Mouse (Mus musculus): Measurements from ENCODE around the gene Rps15a. TPM values are rescaled to one million over a fixed set of nuclear protein-coding genes. Genes with fewer than 3 reads are reported as not detected.

Gene Rps15a
- polyA plus RNA-seq, 1 experiment from 2014 or later = 769 TPM

DNA sequence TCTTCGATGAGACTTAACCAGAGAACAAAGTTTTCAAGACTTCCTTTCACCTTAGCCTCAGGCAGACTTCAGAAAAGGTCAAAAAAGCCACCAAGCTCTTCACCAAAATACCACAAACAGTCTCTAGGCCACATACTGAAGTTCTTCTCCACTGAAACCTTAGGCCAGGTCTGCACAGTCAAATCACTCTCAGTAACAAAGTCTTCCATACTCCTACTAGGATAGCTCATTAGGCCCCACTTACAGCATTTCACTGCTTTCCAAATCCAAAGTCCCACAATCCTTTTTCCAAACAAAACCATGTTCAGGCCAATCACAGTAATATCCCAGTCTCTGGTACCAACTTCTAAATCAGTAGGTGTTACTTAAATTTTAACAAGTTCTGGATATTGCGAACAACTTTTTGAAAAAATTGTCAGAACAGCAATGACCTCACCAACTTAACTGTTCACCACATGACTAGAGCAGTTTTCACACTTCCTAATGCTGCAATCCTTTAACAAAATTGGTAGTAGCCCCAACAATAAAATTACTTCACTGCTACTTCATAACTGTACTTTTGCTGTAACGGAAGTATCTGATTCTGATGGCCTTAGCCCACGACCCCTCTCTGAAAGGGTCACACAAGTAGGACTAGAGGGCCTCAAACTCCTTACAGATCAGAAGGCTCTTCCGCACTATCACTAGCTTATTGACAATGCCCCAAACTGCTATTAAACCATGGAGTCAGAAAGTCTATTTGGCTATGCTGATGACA is 2.3 kb downstream of the Rps15a start:
- peak overlapping the region; percentile 87 for H3K4me3 ChIP-seq
- H3K36me3 ChIP-seq = peaks cover 67% of the 10 kb centered on the region
- H3K27me3 ChIP-seq = no peaks in the 10 kb centered on the region
- no peak overlapping the region for H3K27ac ChIP-seq
- H3K9me3 ChIP-seq = no peaks in the 10 kb centered on the region
- peaks cover 43% of the 10 kb centered on the region for H3K4me1 ChIP-seq
- 0 out of 2 replicates have a peak overlapping the region, but pooled peaks have one; percentile 99 for H3K9ac ChIP-seq
- peak overlapping the region; percentile 62 for H3K4me2 ChIP-seq
- no peak for ATAC-seq (ENCODE audit: borderline replicate concordance, extremely low read depth, low FRiP score, low TSS enrichment)
- WGBS = 54% methylated on average over 5 of the region's 5 CpGs

DNA sequence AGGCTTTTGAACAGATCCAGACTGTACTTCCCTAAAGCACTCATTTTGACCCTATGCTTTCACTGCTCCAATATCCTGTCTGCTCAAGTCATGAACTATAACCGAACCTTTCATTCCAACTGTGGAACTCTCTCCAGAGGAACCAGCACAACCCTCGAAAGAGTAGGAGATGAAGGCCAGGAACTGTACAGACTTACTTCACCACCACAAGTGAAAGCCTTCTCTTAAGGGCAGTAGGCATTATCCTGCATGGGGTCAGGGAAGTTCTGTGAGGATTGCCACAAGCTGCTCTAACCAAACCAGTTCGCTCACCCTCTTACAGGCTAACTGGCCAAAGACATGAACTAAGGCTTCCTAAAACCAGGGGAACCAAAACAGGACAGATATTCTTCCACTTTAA is 4.9 kb downstream of the Rps15a start:
- 68% methylated on average over 3 of the region's 3 CpGs for WGBS
- Histone ChIP-seq H3K36me3 (peaks cover 82% of the 10 kb centered on the region), H3K4me2 (peak overlapping the region; percentile 62), H3K9me3 (no peaks in the 10 kb centered on the region), H3K9ac (no peak overlapping the region), H3K4me3 (no peak overlapping the region), H3K27me3 (no peaks in the 10 kb centered on the region), H3K27ac (no peak overlapping the region), H3K4me1 (peaks cover 43% of the 10 kb centered on the region)
- ATAC-seq (ENCODE audit: borderline replicate concordance, extremely low read depth, low FRiP score, low TSS enrichment) = no peak

DNA sequence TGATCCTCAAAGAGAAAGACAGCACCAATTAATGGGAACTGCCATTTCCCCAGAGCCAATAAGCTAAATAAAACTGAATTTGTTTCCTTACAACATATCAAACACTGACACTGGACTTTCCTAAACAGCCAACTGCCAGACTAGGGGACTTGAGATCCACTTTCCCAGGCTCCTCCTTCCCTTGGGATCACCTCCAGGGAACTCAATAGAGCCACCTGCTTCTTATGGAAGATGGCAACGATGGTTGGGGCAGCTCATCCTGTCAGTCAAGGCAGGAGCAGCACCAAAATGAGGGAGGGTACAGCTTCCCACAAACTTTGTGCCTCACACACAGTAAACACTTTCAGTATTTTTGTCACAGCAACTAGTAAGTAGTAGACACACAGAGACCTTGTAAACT is 8.3 kb downstream of the Rps15a start:
- Histone ChIP-seq H3K27me3 (no peaks in the 10 kb centered on the region), H3K9me3 (no peaks in the 10 kb centered on the region), H3K4me1 (peaks cover 22% of the 10 kb centered on the region), H3K27ac (no peak overlapping the region), H3K4me3 (no peak overlapping the region), H3K4me2 (no peak overlapping the region), H3K9ac (no peak overlapping the region), H3K36me3 (peaks cover 85% of the 10 kb centered on the region)
- ATAC-seq (ENCODE audit: borderline replicate concordance, extremely low read depth, low FRiP score, low TSS enrichment) = no peak
- 67% methylated on average over 1 of the region's 1 CpGs for WGBS

DNA sequence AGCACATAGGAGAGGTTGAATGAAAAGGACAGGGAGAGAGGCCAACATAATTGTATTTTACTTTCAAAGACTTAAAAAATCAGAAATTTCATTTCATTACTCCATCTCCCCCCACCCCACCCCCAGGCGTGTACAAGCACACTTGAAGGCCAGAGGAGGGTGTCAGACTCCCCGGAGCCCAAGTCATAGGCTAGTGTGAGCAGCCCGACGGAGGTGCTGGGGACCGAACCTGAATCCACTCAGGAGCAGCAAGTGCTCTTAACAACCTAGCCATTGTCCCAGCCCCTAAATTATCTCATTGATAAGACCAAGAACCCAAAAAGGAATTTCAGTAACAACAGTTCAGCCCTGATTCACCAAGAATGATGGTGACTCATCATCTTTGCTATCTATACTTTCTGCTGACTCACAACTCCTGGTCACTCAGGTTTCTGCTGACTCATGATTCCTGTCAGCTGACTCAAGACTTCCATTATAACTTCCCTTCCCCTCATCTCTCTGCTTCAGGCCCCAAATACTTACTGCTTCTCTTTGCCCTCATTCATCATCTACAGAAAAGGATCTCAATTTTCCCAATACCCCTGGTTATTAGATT is 11.4 kb downstream of the Rps15a start:
- ATAC-seq (ENCODE audit: borderline replicate concordance, extremely low read depth, low FRiP score, low TSS enrichment) = no peak
- Histone ChIP-seq H3K27ac (no peak overlapping the region), H3K9ac (no peak overlapping the region), H3K27me3 (no peaks in the 10 kb centered on the region), H3K4me3 (no peak overlapping the region), H3K4me2 (no peak overlapping the region), H3K36me3 (peaks cover 55% of the 10 kb centered on the region), H3K4me1 (no peaks in the 10 kb centered on the region), H3K9me3 (no peaks in the 10 kb centered on the region)
- WGBS = 57% methylated on average over 5 of the region's 5 CpGs

DNA sequence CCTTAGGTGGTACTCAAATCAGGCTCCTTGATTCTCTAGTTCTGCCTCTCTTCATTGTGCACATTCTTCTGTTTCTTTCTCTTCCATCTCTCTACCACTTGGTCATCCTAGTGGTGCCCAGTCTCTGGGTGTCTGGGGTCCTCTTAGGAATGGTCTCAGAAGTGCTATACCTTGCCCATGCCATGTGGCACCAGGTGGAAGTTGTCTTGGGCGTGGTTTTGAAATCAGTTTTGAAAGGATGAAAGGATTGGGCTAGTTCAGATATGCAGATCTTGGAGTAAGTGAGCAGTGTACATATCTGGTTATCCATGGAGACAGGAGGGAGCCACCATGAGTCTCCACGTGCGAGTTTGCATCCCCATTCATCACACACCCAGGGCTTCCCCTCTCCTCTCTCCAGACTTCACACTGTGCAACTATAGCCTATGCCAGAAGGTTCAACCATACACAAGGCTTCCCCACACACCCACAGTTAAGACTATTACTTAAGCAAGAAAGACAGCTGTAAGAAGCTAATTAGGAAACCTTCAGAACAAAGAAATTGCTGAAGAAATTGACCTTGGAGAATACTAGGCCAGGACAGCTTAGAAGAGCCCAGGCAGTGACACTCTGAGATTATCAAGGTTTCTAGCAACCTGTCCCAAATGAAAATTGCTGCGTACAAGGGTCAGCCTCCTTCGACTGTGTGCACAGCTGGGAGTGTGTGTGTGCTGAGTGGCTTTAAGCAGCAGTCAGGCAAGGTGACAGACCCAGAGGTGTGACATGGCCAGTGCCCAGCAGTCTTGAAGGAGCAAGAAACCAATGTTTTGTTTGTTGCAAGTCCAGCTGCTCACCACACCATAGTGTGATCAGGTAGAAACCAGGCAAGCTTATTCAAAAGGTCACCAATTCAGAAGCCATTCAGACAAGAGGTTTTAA is 12.3 kb downstream of the Rps15a start:
- Histone ChIP-seq H3K27me3 (no peaks in the 10 kb centered on the region), H3K4me2 (no peak overlapping the region), H3K4me3 (no peak overlapping the region), H3K36me3 (peaks cover 47% of the 10 kb centered on the region), H3K27ac (no peak overlapping the region), H3K4me1 (no peaks in the 10 kb centered on the region), H3K9me3 (no peaks in the 10 kb centered on the region), H3K9ac (no peak overlapping the region)
- peak; percentile 15 for ATAC-seq (ENCODE audit: borderline replicate concordance, extremely low read depth, low FRiP score, low TSS enrichment)
- 30% methylated on average over 5 of the region's 5 CpGs for WGBS

DNA sequence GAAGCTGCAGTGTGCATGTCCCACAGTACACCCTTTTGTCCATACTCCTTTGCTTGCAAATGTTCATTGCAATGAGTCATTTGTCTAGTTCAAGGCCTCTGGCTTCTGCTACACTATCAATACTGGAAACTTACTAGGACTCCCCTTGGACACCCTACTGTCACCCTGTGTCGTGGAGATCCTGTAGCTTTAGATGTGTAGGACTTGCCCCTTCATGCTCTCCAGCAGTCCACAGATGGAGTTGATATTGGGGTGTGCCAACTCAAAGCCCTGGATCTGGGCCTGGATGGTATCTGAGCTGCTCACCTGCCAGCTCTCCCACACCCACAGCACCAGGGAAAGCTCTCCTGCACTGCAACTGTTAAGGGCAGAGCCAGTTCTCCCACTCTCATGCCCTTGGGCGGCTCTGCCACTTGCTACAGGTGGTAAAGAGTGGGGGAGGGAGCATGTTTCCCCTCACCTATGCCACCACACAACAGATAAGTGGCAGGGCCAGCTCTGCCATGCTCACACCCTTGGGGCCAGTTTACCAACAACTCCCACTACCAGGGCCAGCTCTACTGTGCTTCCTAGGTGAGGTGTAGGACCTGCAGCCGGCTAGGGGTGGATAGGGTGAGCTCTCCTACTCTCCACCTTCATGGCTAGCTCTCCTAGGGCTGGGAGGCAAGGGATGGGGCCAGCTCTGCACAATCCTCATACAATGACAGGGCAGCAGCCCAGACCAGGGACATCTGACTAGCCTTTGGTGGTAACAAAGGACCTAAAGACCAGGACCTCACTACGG is 13.1 kb downstream of the Rps15a start:
- H3K4me3 ChIP-seq = no peak overlapping the region
- no peaks in the 10 kb centered on the region for H3K27me3 ChIP-seq
- no peak overlapping the region for H3K9ac ChIP-seq
- no peak overlapping the region for H3K27ac ChIP-seq
- no peaks in the 10 kb centered on the region for H3K4me1 ChIP-seq
- H3K9me3 ChIP-seq = no peaks in the 10 kb centered on the region
- ATAC-seq (ENCODE audit: borderline replicate concordance, extremely low read depth, low FRiP score, low TSS enrichment) = peak; percentile 33; the same call in 1 of the 2 replicates
- no peak overlapping the region for H3K4me2 ChIP-seq
- 23% methylated on average over 4 of the region's 4 CpGs for WGBS
- peaks cover 38% of the 10 kb centered on the region for H3K36me3 ChIP-seq

DNA sequence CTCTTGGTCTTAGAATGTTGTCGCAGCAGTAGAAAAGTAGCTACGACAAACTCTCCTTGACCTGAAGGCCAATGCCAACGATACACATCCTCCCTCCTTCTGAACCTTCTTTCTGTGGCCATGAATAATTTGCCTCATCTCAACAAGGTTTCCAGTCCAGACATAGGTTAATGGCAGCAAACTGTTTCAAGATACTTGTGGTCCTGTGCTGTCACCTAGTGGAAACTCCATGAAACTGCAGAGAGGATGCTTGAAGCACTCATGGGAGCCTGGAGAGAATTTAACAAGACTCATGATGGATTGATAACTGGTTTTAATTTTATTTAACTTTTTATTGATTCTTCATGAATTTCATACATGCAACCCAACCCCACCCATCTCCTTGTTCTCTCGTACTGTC is 13.8 kb downstream of the Rps15a start:
- Histone ChIP-seq H3K4me1 (no peaks in the 10 kb centered on the region), H3K4me2 (no peak overlapping the region), H3K36me3 (peaks cover 32% of the 10 kb centered on the region), H3K27ac (no peak overlapping the region), H3K27me3 (no peaks in the 10 kb centered on the region), H3K4me3 (no peak overlapping the region), H3K9ac (no peak overlapping the region), H3K9me3 (no peaks in the 10 kb centered on the region)
- WGBS = 45% methylated on average over 4 of the region's 4 CpGs
- ATAC-seq (ENCODE audit: borderline replicate concordance, extremely low read depth, low FRiP score, low TSS enrichment) = no peak

DNA sequence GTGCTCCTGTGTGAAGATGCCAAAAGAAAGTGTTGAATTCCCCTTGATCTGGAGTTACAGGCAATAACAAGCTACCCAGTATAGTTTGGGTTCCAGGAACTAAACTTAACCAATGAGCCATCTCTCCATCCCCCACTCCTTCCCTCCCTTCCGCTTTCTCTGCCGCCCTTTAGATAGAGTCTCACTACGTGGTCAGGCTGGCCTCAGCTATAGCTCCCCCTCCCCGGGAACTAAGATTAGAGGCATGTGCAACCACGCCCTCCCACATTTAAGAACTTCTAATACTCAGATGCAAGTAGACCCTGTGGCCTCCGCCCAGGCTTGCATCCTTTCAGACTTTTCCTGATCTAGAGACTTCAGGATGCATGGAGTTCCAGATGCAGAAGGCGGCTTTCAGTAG is 18.4 kb downstream of the Rps15a start:
- no peak for ATAC-seq (ENCODE audit: borderline replicate concordance, extremely low read depth, low FRiP score, low TSS enrichment)

DNA sequence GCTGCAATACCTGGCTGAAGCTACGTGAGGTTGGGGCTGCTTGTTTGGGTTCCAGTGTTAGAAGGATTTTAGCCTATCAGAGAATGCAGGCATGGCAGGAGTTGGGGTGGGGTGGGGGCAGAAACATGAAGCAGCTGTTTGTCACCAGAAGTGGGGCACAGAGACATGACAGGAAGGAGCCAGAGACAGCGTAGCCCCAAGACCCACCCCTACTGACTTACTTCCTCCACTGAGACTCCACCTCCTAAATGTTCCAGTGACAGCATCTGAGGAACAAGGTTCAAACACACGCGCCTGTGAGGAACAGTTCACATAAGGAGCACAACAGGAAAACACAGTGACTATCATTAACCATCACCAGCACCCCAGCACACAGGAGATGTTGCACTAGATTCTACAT is 36.0 kb downstream of the Rps15a start:
- Histone ChIP-seq H3K4me1 (no peaks in the 10 kb centered on the region), H3K9me3 (no peaks in the 10 kb centered on the region), H3K36me3 (no peaks in the 10 kb centered on the region), H3K27ac (no peak overlapping the region), H3K9ac (no peak overlapping the region), H3K4me3 (no peak overlapping the region), H3K4me2 (no peak overlapping the region), H3K27me3 (no peaks in the 10 kb centered on the region)
- no peak for ATAC-seq (ENCODE audit: borderline replicate concordance, extremely low read depth, low FRiP score, low TSS enrichment)
- WGBS = 72% methylated on average over 4 of the region's 4 CpGs

More for the DNA sequence above, 18.4 kb downstream of the Rps15a start:
- Histone ChIP-seq H3K36me3 (no peaks in the 10 kb centered on the region), H3K9ac (no peak overlapping the region), H3K4me2 (no peak overlapping the region), H3K9me3 (no peaks in the 10 kb centered on the region), H3K27ac (no peak overlapping the region), H3K4me1 (no peaks in the 10 kb centered on the region), H3K27me3 (no peaks in the 10 kb centered on the region), H3K4me3 (no peak overlapping the region)
- 59% methylated on average over 7 of the region's 7 CpGs for WGBS

DNA sequence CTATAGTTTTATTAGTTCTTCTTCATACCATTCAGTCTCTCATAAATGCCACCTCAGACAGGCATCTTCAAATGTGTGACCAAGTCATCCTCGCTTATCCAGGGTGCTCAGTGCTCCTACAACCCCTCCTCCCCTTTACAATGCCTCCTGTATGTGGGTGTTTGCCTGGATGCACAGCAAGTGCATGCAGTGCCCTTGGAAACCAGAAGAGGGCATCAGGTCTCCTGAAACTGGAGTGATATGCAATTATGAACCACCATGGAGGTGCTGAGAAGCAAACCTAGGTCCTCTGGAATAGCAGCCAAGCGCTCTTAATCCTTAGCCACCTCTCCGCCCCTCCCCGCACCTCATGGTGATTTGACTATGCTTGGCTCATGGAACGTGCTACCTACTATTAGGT is 36.9 kb downstream of the Rps15a start:
- H3K4me3 ChIP-seq = no peak overlapping the region
- no peaks in the 10 kb centered on the region for H3K36me3 ChIP-seq
- no peak for ATAC-seq (ENCODE audit: borderline replicate concordance, extremely low read depth, low FRiP score, low TSS enrichment)
- no peak overlapping the region for H3K27ac ChIP-seq
- no peaks in the 10 kb centered on the region for H3K4me1 ChIP-seq
- H3K9ac ChIP-seq = no peak overlapping the region
- no peak overlapping the region for H3K4me2 ChIP-seq
- H3K27me3 ChIP-seq = no peaks in the 10 kb centered on the region
- WGBS = 84% methylated on average over 5 of the region's 5 CpGs
- H3K9me3 ChIP-seq = no peaks in the 10 kb centered on the region

DNA sequence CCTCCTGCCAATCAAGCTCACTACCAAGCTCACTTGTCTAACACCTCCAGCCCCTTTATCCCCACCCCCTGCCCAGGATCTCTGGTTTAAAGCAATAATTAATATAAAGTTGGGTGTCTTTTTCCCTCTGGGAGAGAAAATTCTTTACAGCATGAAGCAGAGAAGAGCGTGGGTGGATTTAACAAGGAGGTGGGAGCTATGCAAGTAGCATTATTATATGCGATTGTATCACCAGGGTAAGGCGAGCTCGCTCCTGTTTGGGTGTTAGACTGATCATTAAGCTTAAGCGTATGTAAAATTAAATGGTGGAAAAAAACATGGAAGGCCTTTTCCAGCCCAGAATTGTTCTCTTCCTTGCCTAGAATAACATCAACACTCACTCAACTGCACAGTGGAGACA is 48.7 kb downstream of the Rps15a start:
- Histone ChIP-seq H3K4me2 (no peak overlapping the region), H3K27ac (no peak overlapping the region), H3K27me3 (no peaks in the 10 kb centered on the region), H3K9ac (no peak overlapping the region), H3K4me3 (no peak overlapping the region), H3K36me3 (no peaks in the 10 kb centered on the region), H3K9me3 (no peaks in the 10 kb centered on the region), H3K4me1 (no peaks in the 10 kb centered on the region)
- 94% methylated on average over 5 of the region's 5 CpGs for WGBS
- ATAC-seq (ENCODE audit: borderline replicate concordance, extremely low read depth, low FRiP score, low TSS enrichment) = no peak

All from lung, embryonic 15.5 days (tissue).